Mouse (Mus musculus) lung, embryonic 14.5 days (tissue): ENCODE measurements at regions not wholly inside any gene's neighbourhood (a gene's known extent, or its start where the extent isn't known, plus 50 kb on each side); places are given as distances from the start of the nearest gene placed in this dataset.

ENCODE experiments used
- ATAC-seq: fragments of 200-750 bp; cut with Nextera tagmentation; 2 replicates; pipeline ENCODE4 v1.8.0; 2017; ENCODE audit warnings: mild to moderate bottlenecking, moderate TSS enrichment, moderate library complexity; ENCODE audit not compliant: insufficient read depth
- DNase-seq: peaks from one replicate; pipeline ENCODE4 v3.0.0-alpha.2; 2015
- H3K27ac ChIP-seq: fragments of 300-500 bp; sonication (generic); 2 replicates; pipeline ENCODE4 v1.5.1; 2014; ENCODE audit warnings: low read depth, mild to moderate bottlenecking, moderate library complexity
- H3K27me3 ChIP-seq: fragments of 300-500 bp; sonication (generic); 2 replicates; pipeline ENCODE4 v1.6.1; 2014; ENCODE audit warnings: low read length, control low read depth; ENCODE audit not compliant: insufficient read depth
- H3K36me3 ChIP-seq: fragments of 300-500 bp; sonication (generic); 2 replicates; pipeline ENCODE4 v1.6.1; 2014; ENCODE audit warnings: control low read depth; ENCODE audit not compliant: insufficient read depth
- H3K4me1 ChIP-seq: fragments of 300-500 bp; sonication (generic); 2 replicates; pipeline ENCODE4 v1.6.1; 2014; ENCODE audit warnings: antibody characterized with exemption, control low read depth; ENCODE audit not compliant: insufficient read depth
- H3K4me2 ChIP-seq: fragments of 300-500 bp; sonication (generic); 2 replicates; pipeline ENCODE4 v1.6.1; 2014; ENCODE audit warnings: mild to moderate bottlenecking
- H3K4me3 ChIP-seq: fragments of 300-500 bp; sonication (generic); 2 replicates; pipeline ENCODE4 v1.5.1; 2014; ENCODE audit warnings: low read depth, low read length
- H3K9ac ChIP-seq: fragments of 300-500 bp; sonication (generic); 2 replicates; pipeline ENCODE4 v1.6.1; 2014
- H3K9me3 ChIP-seq: fragments of 300-500 bp; sonication (generic); 2 replicates; pipeline ENCODE4 v1.6.1; 2016; ENCODE audit warnings: low read depth, low read length, control low read depth
- CTCF ChIP-seq: IDR thresholded peaks from 2 replicates; pipeline ENCODE4 v1.5.1; 2016; ENCODE audit warnings: antibody characterized with exemption, low read depth
- WGBS: fragments of 180-500 bp; shearing (Covaris S2); extraction: QIAGEN DNeasy Blood & Tissue Kit; methylation state at CpG from one replicate; pipeline ENCODE4 v1.1.7; 2014; 5-methylcytosine and 5-hydroxymethylcytosine counted together

DNA sequence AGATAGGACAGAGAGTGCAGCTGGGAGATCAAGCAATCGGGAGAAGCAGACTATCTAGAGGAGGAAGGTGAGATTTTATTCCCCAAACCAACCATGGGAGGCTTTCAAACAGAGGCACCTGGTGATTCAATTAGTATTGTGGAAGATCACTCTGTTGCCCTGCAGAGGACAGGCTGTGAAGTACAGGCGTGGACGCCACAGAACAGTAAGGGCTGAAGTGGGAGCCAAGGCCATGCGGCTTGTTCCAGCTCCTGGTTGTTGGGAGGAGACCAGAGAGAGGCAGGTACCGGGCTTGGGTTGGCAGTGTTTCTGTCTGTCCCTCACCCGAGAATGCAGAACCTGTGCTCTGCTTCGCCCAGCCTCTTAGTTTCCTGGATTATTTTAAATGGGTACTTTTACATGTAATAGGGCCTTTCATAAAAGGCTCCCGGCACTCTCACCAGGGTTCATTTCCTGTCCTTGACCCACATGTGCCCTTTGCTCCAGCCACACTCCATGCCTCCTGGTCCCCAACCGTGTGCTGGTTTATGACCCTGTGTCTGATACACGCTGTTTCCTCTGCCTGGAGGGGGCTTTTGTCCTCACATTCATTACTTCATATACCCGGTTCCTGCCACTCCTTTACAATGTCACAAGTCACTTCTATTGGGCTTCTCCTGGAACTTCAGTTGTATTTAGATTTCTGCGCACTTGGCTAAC, 58.3 kb downstream of the Vcpkmt start:
- H3K4me2 ChIP-seq: no peak overlapping the region
- no peak overlapping the region for H3K27ac ChIP-seq
- no peak overlapping the region for H3K9ac ChIP-seq
- H3K9me3 ChIP-seq: no peaks in the 10 kb centered on the region
- DNase-seq (no peak), ATAC-seq (no peak)
- no peaks in the 10 kb centered on the region for H3K36me3 ChIP-seq
- no peak overlapping the region for H3K4me3 ChIP-seq
- no peaks in the 10 kb centered on the region for H3K27me3 ChIP-seq
- no peak for TF ChIP-seq CTCF
- 52% methylated on average over 12 of the region's 12 CpGs for WGBS
- H3K4me1 ChIP-seq: peaks cover 6% of the 10 kb centered on the region; the same call in 1 of the 2 replicates

DNA sequence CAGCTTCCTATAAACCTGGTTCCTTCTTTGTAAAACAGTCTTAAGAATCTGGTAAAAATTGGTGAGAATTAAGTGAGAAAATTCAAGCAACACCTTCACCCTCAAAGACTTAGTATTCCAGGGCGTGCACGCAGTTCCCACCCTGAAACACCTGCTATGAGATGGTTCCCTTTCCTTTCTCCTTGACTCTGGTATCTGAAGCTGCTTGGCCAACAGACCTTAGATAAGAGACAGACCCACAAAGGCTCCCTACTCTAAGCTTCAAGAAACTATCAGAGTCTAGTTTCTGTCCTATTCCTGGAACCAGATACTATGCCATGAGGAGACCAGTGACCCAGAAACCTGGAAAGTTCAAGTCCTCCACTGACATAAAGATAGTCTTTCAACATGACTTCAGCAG, 63.0 kb downstream of the Vcpkmt start:
- WGBS: 91% methylated on average over 2 of the region's 2 CpGs
- no peaks in the 10 kb centered on the region for H3K27me3 ChIP-seq
- no peak for ATAC-seq

DNA sequence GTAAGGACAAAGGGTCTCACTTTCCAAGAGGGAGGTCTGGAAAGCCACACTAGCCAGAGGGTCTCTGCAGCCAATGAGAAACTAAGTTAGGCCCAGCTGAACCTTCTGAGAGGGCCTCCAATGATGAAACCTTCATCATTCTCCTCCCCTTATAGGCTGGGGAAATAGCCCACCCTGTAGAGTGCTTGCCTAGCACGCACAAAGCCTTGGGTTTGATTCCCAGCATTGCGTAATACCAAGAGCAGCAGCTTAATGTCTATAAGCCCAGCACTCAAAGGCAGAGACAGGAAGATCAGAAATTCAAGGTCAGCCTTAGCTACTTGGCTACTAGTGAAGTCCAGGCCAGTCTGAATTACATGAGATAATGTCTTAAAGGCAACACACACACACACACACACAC, 63.8 kb downstream of the Vcpkmt start:
- Histone ChIP-seq H3K27me3 (no peaks in the 10 kb centered on the region), H3K36me3 (no peaks in the 10 kb centered on the region), H3K9ac (no peak overlapping the region), H3K9me3 (no peaks in the 10 kb centered on the region), H3K4me2 (no peak overlapping the region), H3K4me3 (no peak overlapping the region), H3K4me1 (0 out of 2 replicates have a peak, but pooled peaks cover 5% of the 10 kb centered on the region), H3K27ac (no peak overlapping the region)
- 68% methylated on average over 2 of the region's 2 CpGs for WGBS
- peak; percentile 69 for ATAC-seq
- TF ChIP-seq CTCF: no peak
- DNase-seq: peak; percentile 65

More for the DNA sequence above, 63.0 kb downstream of the Vcpkmt start:
- Histone ChIP-seq H3K9me3 (no peaks in the 10 kb centered on the region), H3K4me1 (peaks cover 8% of the 10 kb centered on the region; the same call in 1 of the 2 replicates), H3K4me2 (no peak overlapping the region), H3K36me3 (no peaks in the 10 kb centered on the region), H3K4me3 (no peak overlapping the region), H3K9ac (no peak overlapping the region), H3K27ac (no peak overlapping the region)
- no peak for DNase-seq
- no peak for TF ChIP-seq CTCF

DNA sequence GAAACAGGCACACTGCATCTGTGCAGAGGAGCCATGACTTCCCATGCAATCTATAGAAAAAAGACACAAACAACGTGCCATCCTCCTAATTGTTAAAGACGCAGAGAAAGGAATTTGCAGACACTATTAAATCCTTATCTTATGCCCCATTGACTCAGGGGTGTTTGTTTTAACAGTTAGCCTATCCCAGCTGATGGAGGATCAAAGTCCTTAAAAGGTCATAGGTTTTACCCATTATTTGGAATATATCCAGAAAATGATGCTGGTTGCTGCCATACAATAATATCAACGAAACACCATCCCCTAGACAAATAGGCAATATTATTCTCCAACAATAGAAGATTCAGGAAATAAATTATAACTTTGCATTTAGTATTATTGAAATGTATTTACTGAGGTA, 65.2 kb downstream of the Vcpkmt start:
- no peak for ATAC-seq

DNA sequence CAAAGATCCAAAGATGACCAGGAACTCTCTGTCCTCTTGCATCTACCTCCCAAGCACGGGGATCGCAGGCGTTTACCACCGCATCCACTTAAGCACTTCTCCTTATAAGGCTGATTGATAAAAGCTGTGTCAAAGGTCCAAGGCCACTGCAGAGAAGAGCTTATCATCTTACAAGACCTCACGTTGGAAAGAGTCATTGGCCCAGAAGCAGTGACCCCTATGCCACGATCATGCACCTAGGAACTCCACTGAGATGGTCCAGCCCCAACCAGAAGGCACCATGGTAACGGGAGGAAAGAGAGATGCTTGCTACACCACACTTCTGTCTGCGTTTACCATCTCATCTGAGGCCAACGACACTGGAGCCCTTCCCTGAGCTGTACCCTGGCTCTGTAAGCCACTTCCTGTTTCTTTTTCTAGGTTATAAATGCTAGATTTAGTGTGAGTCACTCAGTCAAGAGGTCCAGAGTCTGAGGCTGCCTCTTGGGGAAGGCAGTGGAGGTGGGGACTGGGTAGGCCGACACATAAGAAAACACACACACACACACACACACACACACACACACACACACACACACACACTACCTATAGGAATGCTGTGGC, 66.4 kb downstream of the Vcpkmt start:
- ATAC-seq (no peak), DNase-seq (no peak)
- H3K27me3 ChIP-seq: no peaks in the 10 kb centered on the region
- 68% methylated on average over 10 of the region's 10 CpGs for WGBS
- TF ChIP-seq CTCF: no peak
- H3K4me1 ChIP-seq: 0 out of 2 replicates have a peak, but pooled peaks cover 5% of the 10 kb centered on the region
- no peak overlapping the region for H3K4me3 ChIP-seq
- no peaks in the 10 kb centered on the region for H3K36me3 ChIP-seq
- no peak overlapping the region for H3K4me2 ChIP-seq
- no peak overlapping the region for H3K9ac ChIP-seq
- H3K9me3 ChIP-seq: no peaks in the 10 kb centered on the region
- H3K27ac ChIP-seq: no peak overlapping the region

More for the DNA sequence above, 65.2 kb downstream of the Vcpkmt start:
- no peak overlapping the region for H3K4me2 ChIP-seq
- no peaks in the 10 kb centered on the region for H3K27me3 ChIP-seq
- H3K27ac ChIP-seq: no peak overlapping the region
- no peak for TF ChIP-seq CTCF
- 0 out of 2 replicates have a peak, but pooled peaks cover 5% of the 10 kb centered on the region for H3K4me1 ChIP-seq
- 42% methylated on average over 3 of the region's 3 CpGs for WGBS
- no peak for DNase-seq
- no peaks in the 10 kb centered on the region for H3K9me3 ChIP-seq
- H3K9ac ChIP-seq: no peak overlapping the region
- no peaks in the 10 kb centered on the region for H3K36me3 ChIP-seq
- H3K4me3 ChIP-seq: no peak overlapping the region

DNA sequence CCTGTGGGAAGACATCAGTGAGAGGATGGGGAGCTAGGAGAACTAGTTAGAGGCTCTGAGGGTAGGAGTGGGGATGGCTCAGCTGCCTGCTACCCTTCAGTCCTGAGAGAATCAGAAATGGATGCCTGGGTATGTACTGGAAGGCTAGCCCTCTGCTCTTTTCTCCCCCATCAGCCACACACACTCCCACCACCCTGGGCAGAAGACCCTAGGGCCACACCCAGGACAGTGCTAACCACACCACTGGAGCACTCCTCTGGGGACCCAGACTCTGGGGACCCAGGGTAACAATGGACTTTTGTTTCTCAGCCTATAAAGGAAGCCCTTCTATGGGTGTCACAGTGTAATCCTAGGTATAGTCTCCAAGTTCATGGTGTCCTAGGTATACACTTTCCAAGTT, 67.0 kb downstream of the Vcpkmt start:
- DNase-seq: no peak
- no peak overlapping the region for H3K9ac ChIP-seq
- H3K4me2 ChIP-seq: no peak overlapping the region
- H3K4me1 ChIP-seq: 0 out of 2 replicates have a peak, but pooled peaks cover 5% of the 10 kb centered on the region
- H3K4me3 ChIP-seq: no peak overlapping the region
- no peak for ATAC-seq
- H3K27ac ChIP-seq: no peak overlapping the region
- TF ChIP-seq CTCF: no peak
- no peaks in the 10 kb centered on the region for H3K36me3 ChIP-seq
- no peaks in the 10 kb centered on the region for H3K27me3 ChIP-seq
- H3K9me3 ChIP-seq: no peaks in the 10 kb centered on the region

DNA sequence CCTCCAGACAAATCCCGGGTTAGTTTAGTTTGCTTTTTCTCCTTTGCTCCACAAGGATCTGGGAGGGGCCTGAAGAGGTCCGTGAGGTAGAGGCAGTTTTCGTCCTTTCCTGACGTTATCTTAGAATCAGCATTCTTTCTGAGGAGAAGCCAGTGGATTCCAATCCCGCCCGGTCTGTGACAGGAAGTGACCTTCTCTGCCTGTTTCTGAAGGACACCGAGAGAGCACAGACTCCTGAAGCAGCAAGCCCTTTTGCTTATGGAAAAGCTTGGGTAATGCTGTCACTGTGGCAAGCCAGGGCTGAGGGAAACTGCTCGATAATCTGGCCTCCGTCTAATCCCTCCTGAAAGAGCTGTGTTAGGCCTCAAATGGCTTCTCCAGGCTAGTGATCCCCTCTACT, 67.7 kb downstream of the Vcpkmt start:
- Histone ChIP-seq H3K4me3 (no peak overlapping the region), H3K9me3 (no peaks in the 10 kb centered on the region), H3K27ac (peak overlapping the region; percentile 44; the same call in 1 of the 2 replicates), H3K36me3 (no peaks in the 10 kb centered on the region), H3K27me3 (no peaks in the 10 kb centered on the region), H3K9ac (0 out of 2 replicates have a peak overlapping the region, but pooled peaks have one; percentile 3), H3K4me2 (no peak overlapping the region), H3K4me1 (0 out of 2 replicates have a peak, but pooled peaks cover 5% of the 10 kb centered on the region)
- DNase-seq (peak; percentile 51), ATAC-seq (no peak)
- WGBS: 25% methylated on average over 9 of the region's 9 CpGs
- no peak for TF ChIP-seq CTCF
